Mouse (Mus musculus) monocyte, adult 5-6 weeks (primary cell): ENCODE data around the gene Gzmm. TPM values are rescaled to one million over a fixed set of nuclear protein-coding genes. Genes with fewer than 3 reads are reported as not detected.

Experiments used
- total RNA-seq: library from RNA; stranded (forward); fragments of 200-1000, 200-491, 200-594 nt; gene quantifications from 3 replicates; pipeline ENCODE4 v1.2.3, GENCODE M21; 2017

Gzmm gene
- total RNA-seq, 1 experiment from 2014 or later, result 0.29 TPM

Other genes with a start within 250 kb of the Gzmm start
- not detected in 3 replicates for gene Vmn2r83, start 220.3 kb upstream of the Gzmm start, total RNA-seq
- 3.1 to 4.3 TPM (median 3.3 TPM) in 3 replicates for gene Plpp2, start 155.2 kb upstream of the Gzmm start, total RNA-seq
- gene Mier2, start 133.8 kb upstream of the Gzmm start, total RNA-seq, result 10.0 to 20.6 TPM (median 14.6 TPM) in 3 replicates
- not detected in 3 replicates for gene Theg, start 101.7 kb upstream of the Gzmm start, total RNA-seq
- gene C2cd4c, start 75.0 kb upstream of the Gzmm start, total RNA-seq, result not detected in 3 replicates
- gene Shc2, start 51.1 kb upstream of the Gzmm start, total RNA-seq, result not detected in 3 replicates
- not detected in 3 replicates for gene Odf3l2, start 43.3 kb upstream of the Gzmm start, total RNA-seq
- gene Madcam1, start 24.5 kb upstream of the Gzmm start, total RNA-seq, result not detected in 3 replicates
- gene Tpgs1, start 19.7 kb upstream of the Gzmm start, total RNA-seq, result 8.9 to 28.4 TPM (median 25.4 TPM) in 3 replicates
- gene Cdc34, start 6.8 kb upstream of the Gzmm start, total RNA-seq, result 76.0 to 109 TPM (median 89.7 TPM) in 3 replicates
- 158 to 185 TPM (median 179 TPM) in 3 replicates for gene Bsg, start 15.5 kb downstream of the Gzmm start, total RNA-seq
- not detected in 3 replicates for gene Hcn2, start 27.6 kb downstream of the Gzmm start, total RNA-seq
- 8.3 to 15.9 TPM (median 10.4 TPM) in 3 replicates for gene Polrmt, start 57.6 kb downstream of the Gzmm start, total RNA-seq
- not detected in 3 replicates for gene Fgf22, start 66.1 kb downstream of the Gzmm start, total RNA-seq
- 3.5 to 18.0 TPM (median 8.8 TPM) in 3 replicates for gene Rnf126, start 77.9 kb downstream of the Gzmm start, total RNA-seq
- 1.3 to 3.3 TPM (median 2.0 TPM) in 3 replicates for gene Fstl3, start 88.3 kb downstream of the Gzmm start, total RNA-seq
- 0.21 to 2.1 TPM in 2 of 3 replicates, not detected in the other for gene Prss57, start 101.9 kb downstream of the Gzmm start, total RNA-seq
- 21.3 to 30.9 TPM (median 27.0 TPM) in 3 replicates for gene Palm, start 104.6 kb downstream of the Gzmm start, total RNA-seq
- not detected in 3 replicates for gene Misp, start 132.0 kb downstream of the Gzmm start, total RNA-seq
- 55.7 to 124 TPM (median 78.8 TPM) in 3 replicates for gene Ptbp1, start 165.4 kb downstream of the Gzmm start, total RNA-seq
- not detected in 3 replicates for gene Prtn3, start 185.5 kb downstream of the Gzmm start, total RNA-seq
- 0.95 TPM in 1 of 3 replicates, not detected in the others for gene Plppr3, start 185.6 kb downstream of the Gzmm start, total RNA-seq
- not detected in 3 replicates for gene Elane, start 197.2 kb downstream of the Gzmm start, total RNA-seq
- gene Cfd, start 201.8 kb downstream of the Gzmm start, total RNA-seq, result not detected in 3 replicates
- 13.3 to 16.8 TPM (median 13.3 TPM) in 3 replicates for gene Med16, start 219.9 kb downstream of the Gzmm start, total RNA-seq
- gene Gm26602, start 221.8 kb downstream of the Gzmm start, total RNA-seq, result not detected in 3 replicates
- gene Kiss1r, start 228.0 kb downstream of the Gzmm start, total RNA-seq, result 0.39 TPM in 1 of 3 replicates, not detected in the others
- gene R3hdm4, start 232.2 kb downstream of the Gzmm start, total RNA-seq, result 23.4 to 53.8 TPM (median 35.4 TPM) in 3 replicates
- gene Arid3a, start 238.0 kb downstream of the Gzmm start, total RNA-seq, result 35.3 to 38.9 TPM (median 36.8 TPM) in 3 replicates